ENCODE assay signal across 26 mouse cellular contexts in the genomic region with DNA sequence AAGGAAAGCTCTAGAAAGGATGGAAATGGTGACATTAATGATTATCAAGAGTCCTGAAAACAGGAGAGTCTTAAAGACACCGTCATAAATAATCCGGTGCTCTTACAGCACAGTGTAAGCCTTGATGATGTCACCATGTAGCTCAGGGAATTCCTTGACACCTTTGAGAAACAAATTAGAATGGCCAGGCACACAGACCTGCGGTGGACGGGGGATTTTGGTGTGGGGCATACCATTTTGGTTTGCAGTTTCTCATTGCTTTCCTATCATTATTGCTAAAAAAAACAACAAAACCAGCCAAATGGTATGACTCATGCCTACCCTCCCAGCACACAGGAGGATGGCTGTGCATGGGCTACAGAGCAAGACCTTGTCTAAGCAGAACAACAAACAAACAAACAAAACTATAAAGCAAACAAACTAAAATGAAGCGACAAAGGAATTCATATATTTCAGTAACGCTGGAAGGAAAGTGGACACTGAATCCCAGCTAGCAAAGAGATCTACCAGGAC.
A peak's percentile ranks its signal among the peaks of the same experiment; 100 is the strongest.
DNase-seq lines count a peak whose midpoint lies in the region; ATAC-seq lines count a peak whose summit lies in the region.
"Had no signal": no experiment of that assay in that cellular context is flagged by ENCODE, and none has a peak within 500 bp of the region (broad histone marks: within the 10 kb centered on the region; RNA-seq: fewer than 3 reads in every experiment).

No protein-coding gene starts in this region.

- no peak overlapping the region for H3K4me2 ChIP-seq in kidney, embryonic 16.5 days (replicated peaks; ENCODE audit: low read depth, low read length)
- H3K4me2 ChIP-seq: embryonic facial prominence, embryonic 13.5 days; embryonic facial prominence, embryonic 15.5 days; forebrain, embryonic 12.5 days had no signal

- no peaks in the 10 kb centered on the region for H3K9me3 ChIP-seq in kidney, embryonic 16.5 days (ENCODE audit: low read length)
- H3K9me3 ChIP-seq: embryonic facial prominence, embryonic 13.5 days; embryonic facial prominence, embryonic 15.5 days; forebrain, embryonic 10.5 days; forebrain, embryonic 12.5 days had no signal

- ATAC-seq in kidney, embryonic 16.5 days (ENCODE audit: low FRiP score, low TSS enrichment): no peak
- ATAC-seq: activated CD4-positive, CD25-positive, alpha-beta regulatory T cell, adult 4 months; CD4-positive, CD25-positive, alpha-beta regulatory T cell, adult 4 months; forebrain, embryonic 14.5 days; forebrain, embryonic 16.5 days; Patski had no signal

- H3K4me3 ChIP-seq in kidney, embryonic 16.5 days (ENCODE audit: low read length): no peak overlapping the region
- H3K4me3 ChIP-seq: embryonic facial prominence, embryonic 13.5 days; embryonic facial prominence, embryonic 15.5 days; erythroblast, embryonic 14.5 days; forebrain, embryonic 10.5 days; forebrain, embryonic 12.5 days had no signal

- 81% methylated on average over 6 of the region's 6 CpGs for WGBS in kidney, embryonic 16.5 days

- H3K27me3 ChIP-seq in kidney, embryonic 16.5 days (ENCODE audit: insufficient read depth, low read length): no peaks in the 10 kb centered on the region
- H3K27me3 ChIP-seq: embryonic facial prominence, embryonic 13.5 days; embryonic facial prominence, embryonic 15.5 days; forebrain, embryonic 12.5 days; Patski had no signal

- no peak overlapping the region for H3K9ac ChIP-seq in kidney, embryonic 16.5 days (replicated peaks; ENCODE audit: low read length)
- H3K9ac ChIP-seq: embryonic facial prominence, embryonic 13.5 days; embryonic facial prominence, embryonic 15.5 days; forebrain, embryonic 12.5 days had no signal

- H3K4me1 ChIP-seq in kidney, embryonic 16.5 days (ENCODE audit: insufficient read depth, low read length): no peaks in the 10 kb centered on the region
- H3K4me1 ChIP-seq: embryonic facial prominence, embryonic 13.5 days; embryonic facial prominence, embryonic 15.5 days; forebrain, embryonic 10.5 days; forebrain, embryonic 12.5 days had no signal

- peak; percentile 29 for DNase-seq in 3134 (ENCODE audit: extremely low read depth, insufficient read length, low spot score)
- DNase-seq in 416B (ENCODE audit: low read depth): peak; percentile 9
- peak; percentile 71 for DNase-seq in NIH3T3 (ENCODE audit: low read depth)
- no peak for DNase-seq in heart, postnatal 36 days
- no peak for DNase-seq in right cerebral cortex, postnatal 36 days (ENCODE audit: low spot score in 2 of 2)
- DNase-seq: adrenal gland, adult 2 months; adrenal gland, postnatal 10 days; adrenal gland, postnatal 25 days; cerebellum, adult 11 months; cerebellum, adult 18-20 months; cerebellum, adult 8-10 months; cerebellum, adult 9-11 months; cerebellum, postnatal 14 days; cerebellum, postnatal 36 days; embryo, embryonic 11 days had no signal

- intact Hi-C loops in heart, postnatal 36 days (cut with DNase I): no loop called here

- H3K27ac ChIP-seq in kidney, embryonic 16.5 days (ENCODE audit: low read length): no peak overlapping the region
- H3K27ac ChIP-seq: embryonic facial prominence, embryonic 13.5 days; embryonic facial prominence, embryonic 15.5 days; forebrain, embryonic 10.5 days; forebrain, embryonic 12.5 days had no signal

- no peaks in the 10 kb centered on the region for H3K36me3 ChIP-seq in kidney, embryonic 16.5 days (ENCODE audit: insufficient read depth, low read length)
- H3K36me3 ChIP-seq: embryonic facial prominence, embryonic 13.5 days; embryonic facial prominence, embryonic 15.5 days; forebrain, embryonic 10.5 days; forebrain, embryonic 12.5 days had no signal

Comparison
In these comparisons a context has a peak if more than half of its experiments do, and no peak if none do; other contexts are left out.
1. DNase-seq: peak in 3134 (single experiment), 416B (single experiment) and NIH3T3 (single experiment); none in heart, postnatal 36 days (0 of 2) and right cerebral cortex, postnatal 36 days (0 of 2).